Mouse (Mus musculus) forebrain, embryonic 11.5 days (tissue): ENCODE measurements around the gene Uqcr11. TPM values are rescaled to one million over a fixed set of nuclear protein-coding genes. Genes with fewer than 3 reads are reported as not detected.

Source experiments
- ATAC-seq: fragments of 200-750 bp; cut with Nextera tagmentation; replicated peaks from 2 replicates; pipeline ENCODE4 v1.8.0; 2017; ENCODE audit warnings: moderate TSS enrichment; ENCODE audit not compliant: low FRiP score
- DNase-seq: peaks from one replicate; pipeline ENCODE4 v3.0.0-alpha.2; 2017; ENCODE audit warnings: low spot score
- H3K27ac ChIP-seq: fragments of 300-500 bp; sonication (generic); 2 replicates; pipeline ENCODE4 v1.5.1; 2014; ENCODE audit warnings: low read depth, low read length
- H3K27me3 ChIP-seq: fragments of 300-500 bp; sonication (generic); 2 replicates; pipeline ENCODE4 v1.6.1; 2014; ENCODE audit warnings: mild to moderate bottlenecking, low read length, mixed read lengths; ENCODE audit not compliant: control insufficient read depth, insufficient read depth
- H3K36me3 ChIP-seq: fragments of 300-500 bp; sonication (generic); 2 replicates; pipeline ENCODE4 v1.6.1; 2014; ENCODE audit warnings: mild to moderate bottlenecking, low read length, moderate library complexity, mixed read lengths; ENCODE audit not compliant: control insufficient read depth, insufficient read depth
- H3K4me1 ChIP-seq: fragments of 300-500 bp; sonication (generic); replicated peaks from 2 replicates; pipeline ENCODE4 v1.6.1; 2014; ENCODE audit warnings: low read length, mixed read lengths; ENCODE audit not compliant: control insufficient read depth, insufficient read depth
- H3K4me2 ChIP-seq: fragments of 300-500 bp; sonication (generic); 2 replicates; pipeline ENCODE4 v1.6.1; 2014; ENCODE audit warnings: low read depth, mild to moderate bottlenecking, low read length, moderate library complexity, mixed read lengths; ENCODE audit not compliant: severe bottlenecking
- H3K4me3 ChIP-seq: fragments of 300-500 bp; sonication (generic); 2 replicates; pipeline ENCODE4 v1.5.1; 2014; ENCODE audit warnings: low read depth, low read length
- H3K9ac ChIP-seq: fragments of 300-500 bp; sonication (generic); 2 replicates; pipeline ENCODE4 v1.6.1; 2014; ENCODE audit warnings: low read length
- H3K9me3 ChIP-seq: fragments of 300-500 bp; sonication (generic); 2 replicates; pipeline ENCODE4 v1.6.1; 2016; ENCODE audit warnings: low read length, mixed read lengths; ENCODE audit not compliant: control insufficient read depth
- WGBS: fragments of 180-500 bp; shearing (Covaris S2); extraction: QIAGEN DNeasy Blood & Tissue Kit; methylation state at CpG from one replicate; pipeline ENCODE4 v1.1.7; 2014; 5-methylcytosine and 5-hydroxymethylcytosine counted together
- polyA plus RNA-seq: library from polyadenylated mRNA; unstranded; fragments of >200 nt; fragmentation: Nextera tagmentation; extraction: Ambion mirVana; gene quantifications from 2 replicates; pipeline ENCODE4 v1.2.1, GENCODE M21; 2014

The Uqcr11 gene
- polyA plus RNA-seq, 1 experiment from 2014 or later = 430 TPM

DNA sequence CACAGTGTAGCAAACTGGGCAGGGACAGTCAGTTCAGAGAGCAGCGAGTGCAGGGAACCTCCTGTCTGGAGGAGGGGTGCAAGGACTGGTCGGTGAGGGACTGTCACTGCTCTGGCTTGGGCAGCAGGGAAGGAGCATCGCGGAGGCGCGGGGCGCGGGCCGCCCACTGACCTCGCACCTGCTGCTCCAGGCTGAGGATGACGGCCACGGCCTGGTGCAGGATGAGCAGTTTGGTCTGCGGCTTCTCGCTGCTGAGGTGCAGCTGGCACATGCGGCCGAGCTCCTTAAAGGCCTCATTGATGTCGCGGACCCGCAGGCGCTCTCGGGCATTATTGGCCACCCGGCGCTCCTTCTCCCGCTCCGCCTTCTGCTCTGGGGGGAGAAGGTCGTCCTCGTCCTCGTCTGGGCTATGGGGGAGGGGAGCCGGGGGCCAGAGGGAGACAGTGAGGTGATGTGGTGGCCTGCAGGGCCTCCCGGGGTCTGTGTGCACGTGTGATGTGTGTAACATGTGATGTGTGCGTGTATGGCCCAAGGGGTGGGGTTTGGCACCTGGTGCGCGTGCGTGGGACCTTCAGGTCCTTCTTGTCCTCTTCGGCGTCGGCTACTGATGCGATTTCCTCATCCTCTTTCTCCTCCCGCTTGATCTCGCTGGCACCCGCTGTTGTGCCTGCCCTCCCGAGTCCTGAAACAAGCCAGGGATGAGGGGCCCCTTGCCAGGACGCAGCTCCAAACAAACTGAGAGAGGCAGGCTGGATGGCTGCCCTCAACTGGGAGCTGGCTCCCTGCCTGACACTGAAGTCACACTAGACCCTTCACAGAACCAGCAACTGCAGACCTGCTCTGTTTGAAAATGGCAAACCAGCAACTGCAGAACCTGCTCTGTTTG is 6.3 kb upstream of the Uqcr11 start:
- Histone ChIP-seq H3K4me1 (no peaks in the 10 kb centered on the region; the same call in 1 of the 2 replicates), H3K4me2 (no peak overlapping the region), H3K9ac (no peak overlapping the region), H3K27ac (no peak overlapping the region), H3K36me3 (peaks cover 41% of the 10 kb centered on the region), H3K27me3 (no peaks in the 10 kb centered on the region), H3K9me3 (no peaks in the 10 kb centered on the region), H3K4me3 (no peak overlapping the region)
- ATAC-seq = no peak
- WGBS = 90% methylated on average over 44 of the region's 44 CpGs
- no peak for DNase-seq

GRCm38 (mm10) chr10:80407924-80408323 is 1.3 kb upstream of the Uqcr11 start:
- H3K4me2 ChIP-seq = no peak overlapping the region
- H3K27me3 ChIP-seq = no peaks in the 10 kb centered on the region
- no peak for ATAC-seq
- no peak overlapping the region for H3K27ac ChIP-seq
- H3K9me3 ChIP-seq = peaks cover 3% of the 10 kb centered on the region; the same call in 1 of the 2 replicates
- peaks cover 15% of the 10 kb centered on the region for H3K4me1 ChIP-seq
- DNase-seq = no peak
- peaks cover 20% of the 10 kb centered on the region for H3K36me3 ChIP-seq
- no peak overlapping the region for H3K4me3 ChIP-seq
- 54% methylated on average over 4 of the region's 4 CpGs for WGBS
- no peak overlapping the region for H3K9ac ChIP-seq

DNA sequence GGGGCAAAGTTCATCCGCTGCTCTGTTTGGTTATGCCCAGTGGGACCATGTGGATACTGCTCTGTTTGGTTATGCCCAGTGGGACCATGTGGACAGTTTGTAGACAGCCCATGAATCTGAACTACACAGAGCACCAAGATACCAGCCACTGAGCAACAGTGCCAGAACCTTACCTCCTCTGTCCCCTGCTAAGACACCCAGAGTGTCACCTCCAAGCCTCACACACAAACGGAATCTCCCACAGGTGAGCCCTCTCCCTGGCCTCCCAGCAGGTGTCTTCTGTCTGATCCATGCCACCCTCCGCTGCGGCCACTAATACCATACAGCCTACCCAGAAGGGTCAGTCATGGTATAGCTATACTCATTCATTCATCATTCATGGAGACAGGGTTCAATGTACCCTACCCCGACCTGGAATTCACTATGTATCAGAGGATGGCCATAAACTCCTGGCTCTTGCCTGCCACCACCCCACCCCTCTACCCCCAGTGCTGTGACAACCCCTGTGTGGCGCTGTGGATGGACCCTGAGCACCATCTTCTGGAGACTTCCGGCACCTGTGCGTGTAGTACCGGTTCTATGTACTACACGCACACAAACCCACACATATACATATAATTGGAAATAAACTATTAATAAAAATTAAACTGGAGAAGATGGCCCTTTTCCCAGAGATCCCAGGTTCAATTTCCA is 1.0 kb downstream of the Uqcr11 start:
- peaks cover 8% of the 10 kb centered on the region for H3K36me3 ChIP-seq
- H3K4me1 ChIP-seq = peaks cover 17% of the 10 kb centered on the region
- H3K4me2 ChIP-seq = peak overlapping the region; percentile 65
- H3K4me3 ChIP-seq = peak overlapping the region; percentile 81
- no peak for DNase-seq
- H3K9me3 ChIP-seq = peaks cover 3% of the 10 kb centered on the region; the same call in 1 of the 2 replicates
- ATAC-seq = no peak
- H3K9ac ChIP-seq = peak overlapping the region; percentile 84
- no peak overlapping the region for H3K27ac ChIP-seq
- no peaks in the 10 kb centered on the region for H3K27me3 ChIP-seq
- 56% methylated on average over 10 of the region's 10 CpGs for WGBS

DNA sequence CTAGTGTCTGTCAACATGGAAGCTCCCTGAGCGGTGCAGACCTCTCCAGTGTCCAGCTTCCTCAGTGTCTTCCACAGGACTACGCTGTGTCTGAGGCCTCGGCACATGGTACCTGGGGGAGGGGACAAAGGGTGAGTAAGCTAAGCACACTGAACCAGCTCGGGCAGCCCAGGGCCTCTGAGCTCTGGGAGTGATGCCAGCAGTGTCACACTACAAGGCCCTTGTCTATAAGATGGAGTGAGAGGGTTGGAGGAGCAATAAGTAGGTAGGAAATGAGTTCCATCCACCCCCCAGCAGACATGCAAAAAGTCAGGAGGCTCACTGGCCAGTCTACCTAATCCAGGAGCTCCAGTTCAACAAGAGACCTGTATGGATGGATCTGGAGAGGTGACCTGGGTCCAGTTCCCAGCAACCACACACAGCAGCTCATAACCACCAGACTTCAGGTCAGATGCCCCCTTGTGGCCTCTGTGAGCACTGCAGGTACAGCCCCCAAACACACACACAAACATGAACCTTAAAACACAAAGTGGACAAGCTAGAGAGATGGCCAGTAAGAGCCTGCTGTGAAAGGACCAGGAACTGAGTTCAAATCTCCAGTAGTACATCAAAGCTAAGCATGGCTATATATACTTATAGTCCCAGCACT is 3.5 kb downstream of the Uqcr11 start:
- no peak overlapping the region for H3K9ac ChIP-seq
- H3K9me3 ChIP-seq = peaks cover 3% of the 10 kb centered on the region; the same call in 1 of the 2 replicates
- no peaks in the 10 kb centered on the region for H3K27me3 ChIP-seq
- no peak overlapping the region for H3K4me2 ChIP-seq
- WGBS = 91% methylated on average over 4 of the region's 4 CpGs
- ATAC-seq (no peak), DNase-seq (peak; percentile 74)
- H3K36me3 ChIP-seq = peaks cover 8% of the 10 kb centered on the region
- H3K27ac ChIP-seq = no peak overlapping the region
- H3K4me1 ChIP-seq = peaks cover 22% of the 10 kb centered on the region
- H3K4me3 ChIP-seq = no peak overlapping the region

DNA sequence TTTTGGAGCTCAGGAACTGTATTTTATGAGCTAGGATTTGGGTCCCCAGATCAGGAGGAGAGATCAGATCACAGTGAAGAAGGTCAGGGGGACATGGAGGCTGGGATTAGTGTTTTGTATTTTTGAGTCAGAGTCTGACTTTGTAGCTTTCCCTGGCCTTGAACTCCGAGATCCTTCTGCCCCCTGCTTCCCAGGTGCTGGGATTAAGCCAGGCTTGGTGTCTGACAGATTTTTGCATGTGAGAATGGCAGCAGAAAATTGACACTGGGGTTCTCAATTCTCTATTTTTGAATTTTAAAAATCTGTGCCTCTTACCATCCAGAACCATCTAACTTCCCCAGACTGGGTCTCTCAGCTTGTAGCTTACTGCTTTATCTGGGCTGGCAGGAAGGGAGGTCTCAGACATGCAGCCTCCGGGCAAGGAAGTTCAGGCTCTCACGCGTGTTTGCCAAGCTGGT is 5.9 kb downstream of the Uqcr11 start:
- WGBS = 85% methylated on average over 4 of the region's 4 CpGs
- ATAC-seq (no peak), DNase-seq (no peak)
- Histone ChIP-seq H3K27me3 (no peaks in the 10 kb centered on the region), H3K9me3 (peaks cover 3% of the 10 kb centered on the region; the same call in 1 of the 2 replicates), H3K4me2 (peak overlapping the region; percentile 64; the same call in 1 of the 2 replicates), H3K4me1 (peaks cover 21% of the 10 kb centered on the region), H3K36me3 (peaks cover 8% of the 10 kb centered on the region), H3K9ac (peak overlapping the region; percentile 97; the same call in 1 of the 2 replicates), H3K27ac (peak overlapping the region; percentile 85; the same call in 1 of the 2 replicates), H3K4me3 (no peak overlapping the region)

GRCm38 (mm10) chr10:80399973-80400703 is 6.5 kb downstream of the Uqcr11 start:
- peak overlapping the region; percentile 85 for H3K27ac ChIP-seq
- peak overlapping the region; percentile 64 for H3K4me2 ChIP-seq
- H3K4me3 ChIP-seq = peak overlapping the region; percentile 79
- peak overlapping the region; percentile 97 for H3K9ac ChIP-seq
- H3K27me3 ChIP-seq = no peaks in the 10 kb centered on the region
- no peak for DNase-seq
- peaks cover 17% of the 10 kb centered on the region for H3K4me1 ChIP-seq
- peaks cover 3% of the 10 kb centered on the region; the same call in 1 of the 2 replicates for H3K9me3 ChIP-seq
- 14% methylated on average over 17 of the region's 17 CpGs for WGBS
- peaks cover 8% of the 10 kb centered on the region for H3K36me3 ChIP-seq
- ATAC-seq = no peak

DNA sequence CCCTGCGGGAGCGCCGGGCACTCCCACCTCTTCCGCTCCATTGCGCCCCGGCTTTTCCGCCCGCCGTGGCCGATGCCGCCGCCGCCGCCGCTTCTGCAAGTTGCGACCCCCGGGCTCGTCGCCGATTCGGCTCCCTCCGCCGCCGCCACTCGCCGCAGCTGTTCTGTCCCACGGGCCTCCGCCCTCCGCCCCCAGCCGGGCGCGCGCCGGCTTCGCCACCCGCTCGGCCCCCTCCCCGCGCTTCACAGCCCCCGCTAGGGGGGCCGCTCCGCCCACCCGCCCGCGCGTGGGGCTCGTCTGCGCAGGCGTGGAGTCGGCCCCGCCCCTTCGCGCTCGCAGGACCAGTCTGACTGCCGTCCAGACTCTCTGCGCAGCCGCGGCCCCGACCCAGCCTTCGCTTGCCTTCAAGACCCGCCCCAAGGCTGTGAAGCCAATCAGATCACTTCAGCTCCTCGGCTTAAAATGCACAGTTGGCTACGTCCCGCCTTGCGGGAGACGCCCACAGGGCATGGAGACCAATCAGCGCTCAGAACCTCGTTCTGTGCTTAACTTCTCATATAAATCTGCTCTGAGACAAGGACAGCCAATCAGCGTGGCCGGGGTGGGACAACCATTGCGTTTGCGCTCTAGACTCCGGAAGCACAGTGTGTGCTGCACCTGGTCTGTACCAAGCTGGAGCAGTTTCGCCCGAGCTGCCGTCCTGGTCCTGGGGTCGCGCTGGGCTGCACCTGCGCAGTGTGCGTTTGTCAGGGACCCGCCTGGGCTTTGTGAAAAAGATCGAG is 7.2 kb downstream of the Uqcr11 start, which contains the start of gene Mbd3:
TSS of gene Mbd3 (minus strand) at position 360 of the 782 bp plus-strand sequence.
- peaks cover 3% of the 10 kb centered on the region; the same call in 1 of the 2 replicates for H3K9me3 ChIP-seq
- H3K36me3 ChIP-seq = peaks cover 13% of the 10 kb centered on the region
- no peaks in the 10 kb centered on the region for H3K27me3 ChIP-seq
- peak within 1 kb of the TSS; percentile 64 for H3K4me2 ChIP-seq
- H3K9ac ChIP-seq = peak within 1 kb of the TSS; percentile 97
- ATAC-seq (peak; percentile 95), DNase-seq (peak; percentile 100)
- under 1% methylated on average over 82 of the region's 82 CpGs for WGBS
- H3K4me1 ChIP-seq = peaks cover 17% of the 10 kb centered on the region
- H3K4me3 ChIP-seq = peak within 1 kb of the TSS; percentile 79
- H3K27ac ChIP-seq = peak within 1 kb of the TSS; percentile 98
